Mouse (Mus musculus) kidney, adult 2 months (tissue): ENCODE results near the gene Nlrp10. TPM values are rescaled to one million over a fixed set of nuclear protein-coding genes. Genes with fewer than 3 reads are reported as not detected.

Source experiments
- DNase-seq: peaks from one replicate; pipeline ENCODE4 v3.0.0; 2021
- H3K27ac ChIP-seq: fragments of 200-500 bp; 2 replicates; pipeline ENCODE4 v1.5.1; 2012; ENCODE audit warnings: low read depth, low read length, control low read depth, inconsistent platforms; ENCODE audit not compliant: insufficient read depth
- H3K27me3 ChIP-seq: fragments of 200-500 bp; replicated peaks from 2 replicates; pipeline ENCODE4 v1.6.1; 2012; ENCODE audit warnings: mild to moderate bottlenecking, moderate library complexity, low read length, inconsistent platforms; ENCODE audit not compliant: control insufficient read depth, insufficient read depth
- H3K36me3 ChIP-seq: fragments of 200-500 bp; 2 replicates; pipeline ENCODE4 v1.6.1; 2012; ENCODE audit warnings: mild to moderate bottlenecking, moderate library complexity, low read length, inconsistent platforms; ENCODE audit not compliant: control insufficient read depth, insufficient read depth
- H3K4me1 ChIP-seq: fragments of 200-500 bp; 2 replicates; pipeline ENCODE4 v1.6.1; 2011; ENCODE audit warnings: low read length; ENCODE audit not compliant: control insufficient read depth, insufficient read depth
- H3K4me3 ChIP-seq: fragments of 200-500 bp; 2 replicates; pipeline ENCODE4 v1.5.1; 2011; ENCODE audit warnings: mild to moderate bottlenecking, low read depth, low read length, control low read depth; ENCODE audit not compliant: insufficient read depth
- CTCF ChIP-seq: fragments of 200-500 bp; conservative IDR thresholded peaks from 2 replicates; pipeline ENCODE4 v1.5.1; 2011; ENCODE audit warnings: low read depth, mild to moderate bottlenecking, control low read depth, low read length, moderate library complexity, mixed read lengths; ENCODE audit not compliant: insufficient read depth, insufficient read length
- POLR2A ChIP-seq: fragments of 200-500 bp; IDR thresholded peaks from one replicate; pipeline ENCODE4 v1.6.1; 2011; ENCODE audit warnings: low read depth, low read length, control low read depth
- WGBS: fragments of 180-500 bp; shearing (Covaris S2); methylation state at CpG from one replicate; pipeline ENCODE4 v1.1.7; 2018; 5-methylcytosine and 5-hydroxymethylcytosine counted together
- polyA plus RNA-seq: library from polyadenylated mRNA; depleted of rRNA; stranded (reverse); fragments of >200 nt; gene quantifications from 2 replicates; pipeline ENCODE4 v1.2.3, GENCODE M21; 2012

Gene Nlrp10
- polyA plus RNA-seq, 1 experiment = 0.03 TPM

- H3K4me1 ChIP-seq = peaks cover 9% of the 10 kb centered on the region
- peaks cover 2% of the 10 kb centered on the region; the same call in 1 of the 2 replicates for H3K36me3 ChIP-seq
- DNase-seq = peak; percentile 20
- peak overlapping the region; percentile 89 for H3K4me3 ChIP-seq
- TF ChIP-seq POLR2A = no peak
- TF ChIP-seq CTCF = no peak
- H3K27ac ChIP-seq = no peak overlapping the region
- H3K27me3 ChIP-seq = no peaks in the 10 kb centered on the region
- 1% methylated on average over 8 of the region's 8 CpGs for WGBS
Observed at GRCm38 (mm10) chr7:108934836-108935235, 4.9 kb upstream of the Nlrp10 start.

GRCm38 (mm10) chr7:108933794-108934731 lies 4.1 kb upstream of the Nlrp10 start, which contains the start of gene Eif3f:
Eif3f (plus strand) TSS chr7:108934417.
- H3K27me3 ChIP-seq = no peaks in the 10 kb centered on the region
- peaks cover 9% of the 10 kb centered on the region for H3K4me1 ChIP-seq
- peaks cover 2% of the 10 kb centered on the region; the same call in 1 of the 2 replicates for H3K36me3 ChIP-seq
- 2% methylated on average over 50 of the region's 50 CpGs for WGBS
- TF ChIP-seq POLR2A (no peak), CTCF (peak; percentile 88)
- DNase-seq = peak; percentile 98
- peak within 1 kb of the TSS; percentile 89 for H3K4me3 ChIP-seq
- H3K27ac ChIP-seq = peak within 1 kb of the TSS; percentile 48; the same call in 1 of the 2 replicates

DNA sequence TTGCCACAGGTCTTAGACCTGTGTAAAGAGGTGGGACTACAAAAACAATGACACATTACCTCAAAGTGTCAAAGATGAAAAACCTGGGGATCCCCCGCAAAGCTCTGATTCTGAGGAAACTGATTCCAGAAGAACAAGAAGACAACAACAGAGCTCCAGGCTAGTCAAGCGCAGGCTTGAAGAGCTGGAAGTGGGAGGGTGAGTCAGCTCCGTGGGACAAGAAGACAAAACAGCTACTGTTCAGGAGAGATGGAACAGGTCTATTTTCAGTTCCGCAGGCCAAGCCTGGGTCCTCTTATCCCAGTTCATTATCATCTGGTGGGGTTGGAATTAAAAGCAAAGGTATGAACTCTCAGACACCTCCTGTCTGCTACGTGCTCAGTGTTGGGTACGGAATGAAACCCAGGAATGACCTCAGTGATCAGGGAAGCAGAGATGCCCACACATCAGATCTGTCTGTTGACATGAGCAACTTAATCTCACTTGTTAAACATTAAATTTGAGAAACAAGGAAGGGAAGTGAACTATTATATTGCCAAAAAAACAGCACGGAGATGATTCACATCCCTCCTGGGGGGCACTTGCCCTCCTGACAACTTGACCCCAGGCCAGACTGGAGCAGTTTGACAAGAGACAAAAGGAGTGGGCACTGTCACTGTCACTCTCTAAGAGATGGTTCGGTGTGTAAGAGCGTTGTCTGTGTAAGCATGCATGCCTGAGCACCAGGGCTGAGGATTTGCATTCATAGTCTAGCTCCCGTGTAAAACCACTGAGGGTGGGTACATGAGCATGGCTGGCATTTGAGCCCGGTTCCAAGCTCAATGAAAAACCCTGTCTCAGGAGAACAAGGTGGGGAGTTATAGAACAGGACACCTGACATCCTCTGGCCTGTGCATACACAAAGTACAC lies 1.4 kb downstream of the Nlrp10 start:
- WGBS = 55% methylated on average over 11 of the region's 11 CpGs
- Histone ChIP-seq H3K36me3 (no peaks in the 10 kb centered on the region), H3K4me1 (no peaks in the 10 kb centered on the region), H3K4me3 (no peak overlapping the region), H3K27ac (no peak overlapping the region), H3K27me3 (no peaks in the 10 kb centered on the region)
- no peak for DNase-seq
- no peak for TF ChIP-seq CTCF
- TF ChIP-seq POLR2A = no peak

GRCm38 (mm10) chr7:108927043-108927442 lies 2.9 kb downstream of the Nlrp10 start:
- no peaks in the 10 kb centered on the region for H3K36me3 ChIP-seq
- no peak overlapping the region for H3K27ac ChIP-seq
- H3K27me3 ChIP-seq = no peaks in the 10 kb centered on the region
- 67% methylated on average over 4 of the region's 4 CpGs for whole genome bisulfite sequencing
- DNase-seq = no peak
- H3K4me3 ChIP-seq = no peak overlapping the region
- H3K4me1 ChIP-seq = no peaks in the 10 kb centered on the region
- TF ChIP-seq POLR2A (no peak), CTCF (no peak)

- 58% methylated on average over 2 of the region's 2 CpGs for WGBS
Observed at GRCm38 (mm10) chr7:108903969-108904368, 26.0 kb downstream of the Nlrp10 start.

DNA sequence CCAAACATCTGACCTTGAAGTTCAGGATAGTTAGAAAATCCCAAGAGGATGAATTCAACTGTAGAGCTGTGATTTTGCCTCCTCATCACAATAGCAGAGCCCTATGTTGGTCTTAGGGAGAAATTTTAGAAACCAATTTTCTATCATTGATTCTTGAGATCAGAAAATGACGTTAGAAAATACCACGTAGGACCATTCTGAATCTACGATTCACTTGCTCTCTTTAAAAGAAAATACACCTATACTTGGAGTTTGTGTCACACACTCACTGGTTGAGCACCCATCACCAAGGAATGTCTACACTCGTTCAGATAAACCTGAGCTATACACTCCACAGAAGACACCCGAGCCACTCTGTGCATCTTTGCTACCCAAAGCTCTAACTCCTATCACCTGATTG lies 35.7 kb downstream of the Nlrp10 start, which contains the start of gene Olfr519:
Gene Olfr519, minus strand, starts transcription at position 101 of the 400 bp plus-strand sequence.
- H3K27ac ChIP-seq = no peak within 1 kb of the TSS

More at GRCm38 (mm10) chr7:108903969-108904368, 26.0 kb downstream of the Nlrp10 start:
- no peak for DNase-seq
- H3K4me1 ChIP-seq = no peaks in the 10 kb centered on the region
- no peak overlapping the region for H3K4me3 ChIP-seq
- H3K27ac ChIP-seq = no peak overlapping the region
- H3K36me3 ChIP-seq = no peaks in the 10 kb centered on the region
- no peaks in the 10 kb centered on the region for H3K27me3 ChIP-seq
- TF ChIP-seq POLR2A (no peak), CTCF (no peak)

More for the DNA sequence above, 35.7 kb downstream of the Nlrp10 start, which contains the start of gene Olfr519:
- Histone ChIP-seq H3K4me1 (no peaks in the 10 kb centered on the region), H3K4me3 (no peak within 1 kb of the TSS), H3K27me3 (no peaks in the 10 kb centered on the region), H3K36me3 (no peaks in the 10 kb centered on the region)
- no peak for DNase-seq
- TF ChIP-seq CTCF = no peak
- 82% methylated on average over 5 of the region's 5 CpGs for WGBS
